8 mouse cellular contexts compared by ENCODE assay signal in the genomic region with DNA sequence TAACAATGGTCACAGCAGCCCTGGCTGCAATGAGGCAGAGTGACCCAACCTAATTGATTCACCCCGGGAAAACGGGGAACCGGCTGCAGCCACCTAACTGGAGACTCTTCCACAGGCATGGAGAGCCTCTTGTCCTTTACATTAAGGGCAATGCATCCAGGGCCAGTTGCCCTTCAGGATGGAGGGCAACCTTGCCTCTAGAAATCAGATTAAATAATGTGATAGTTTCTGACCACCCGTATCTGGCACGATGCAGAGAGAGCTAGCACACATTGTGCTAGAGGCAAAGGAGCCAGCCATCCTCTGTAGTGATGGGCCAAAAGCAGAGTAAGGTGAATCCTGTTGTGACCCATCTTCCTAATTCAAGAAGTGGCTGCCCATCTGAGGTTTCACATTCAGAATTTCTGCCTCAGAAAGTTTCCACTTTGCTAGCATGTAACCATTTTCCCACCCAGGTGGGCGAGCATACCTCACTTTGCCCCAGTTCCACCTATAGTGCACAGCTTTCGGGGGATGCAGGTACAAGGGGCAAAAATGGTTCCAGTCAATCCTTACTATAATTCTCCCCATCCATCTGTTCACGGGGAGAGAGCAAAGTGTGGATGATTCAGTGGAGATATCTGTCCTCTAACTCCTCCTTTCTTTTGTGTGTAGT. TPM values are rescaled to one million over a fixed set of nuclear protein-coding genes. Genes with fewer than 3 reads are reported as not detected.
A peak's percentile ranks its signal among the peaks of the same experiment; 100 is the strongest.
DNase-seq lines count a peak whose midpoint lies in the region; ATAC-seq and TF ChIP-seq lines count a peak whose summit lies in the region.

No protein-coding gene starts in this region.

- no peak for TF ChIP-seq EP300 in heart, adult 2 months (IDR thresholded peaks at IDR 0.05; ENCODE audit: insufficient read depth, low read depth, low read length)

- H3K27ac ChIP-seq in heart, embryonic 14.5 days (replicated peaks in 1 of 2; ENCODE audit: control insufficient read depth in 1 of 2, insufficient read depth in 1 of 2, low read depth in 2 of 2, low read length in 2 of 2), result no peak overlapping the region
- no peak overlapping the region for H3K27ac ChIP-seq in heart, adult 2 months
- no peak overlapping the region for H3K27ac ChIP-seq in bone marrow macrophage, adult 2 months (ENCODE audit: insufficient read depth, low read depth, low read length)
- H3K27ac ChIP-seq in hindbrain, embryonic 13.5 days, result peak overlapping the region; percentile 95
- H3K27ac ChIP-seq in midbrain, embryonic 16.5 days (ENCODE audit: low read length), result peak overlapping the region; percentile 91

- H3K9ac ChIP-seq in heart, embryonic 14.5 days (ENCODE audit: low read length), result peak overlapping the region; percentile 87
- H3K9ac ChIP-seq in heart, adult 2 months (ENCODE audit: low read depth, low read length), result no peak overlapping the region; the same call in 1 of the 2 replicates
- peak overlapping the region; percentile 94 for H3K9ac ChIP-seq in hindbrain, embryonic 13.5 days
- H3K9ac ChIP-seq in midbrain, embryonic 16.5 days (ENCODE audit: low read depth, low read length), result peak overlapping the region; percentile 86

- DNase-seq in heart, adult 2 months, result no peak
- DNase-seq in urinary bladder, postnatal 36 days (ENCODE audit: low spot score in 2 of 2), result no peak
- DNase-seq in thymus, postnatal 25 days, result no peak
- DNase-seq in right cerebral cortex, postnatal 25 days, result no peak

- no peak for TF ChIP-seq CTCF in heart, adult 2 months (IDR thresholded peaks at IDR 0.05)
- TF ChIP-seq CTCF in bone marrow macrophage, adult 2 months (IDR thresholded peaks at IDR 0.05; ENCODE audit: low read depth, low read length), result no peak

- no peaks in the 10 kb centered on the region for H3K27me3 ChIP-seq in heart, embryonic 14.5 days (ENCODE audit: control insufficient read depth, insufficient read depth, low read length)
- H3K27me3 ChIP-seq in heart, adult 2 months (ENCODE audit: control insufficient read depth, insufficient read depth, low read length), result no peaks in the 10 kb centered on the region
- peaks cover 3% of the 10 kb centered on the region; the same call in 1 of the 2 replicates for H3K27me3 ChIP-seq in hindbrain, embryonic 13.5 days
- no peaks in the 10 kb centered on the region for H3K27me3 ChIP-seq in midbrain, embryonic 16.5 days (ENCODE audit: control insufficient read depth, insufficient read depth, low read depth, low read length)

- H3K4me3 ChIP-seq in heart, embryonic 14.5 days (ENCODE audit: control insufficient read depth in 1 of 2, insufficient read depth in 1 of 2, low read depth in 1 of 2, low read length in 2 of 2), result peak overlapping the region; percentile 67 to 84
- no peak overlapping the region; the same call in 1 of the 2 replicates for H3K4me3 ChIP-seq in heart, adult 2 months
- H3K4me3 ChIP-seq in bone marrow macrophage, adult 2 months (ENCODE audit: insufficient read depth, low read length), result peak overlapping the region; percentile 84
- H3K4me3 ChIP-seq in hindbrain, embryonic 13.5 days, result peak overlapping the region; percentile 87
- peak overlapping the region; percentile 79 for H3K4me3 ChIP-seq in midbrain, embryonic 16.5 days (ENCODE audit: low read depth, low read length)

- H3K4me1 ChIP-seq in heart, embryonic 14.5 days (ENCODE audit: control insufficient read depth in 2 of 2, insufficient read depth in 2 of 2, low read length in 2 of 2), result peaks cover 2 to 14% of the 10 kb centered on the region in 2 experiments; a peak in 3 of 4 replicates
- H3K4me1 ChIP-seq in heart, adult 2 months (ENCODE audit: control insufficient read depth, insufficient read depth, low read length), result peaks cover 2% of the 10 kb centered on the region; the same call in 1 of the 2 replicates
- peaks cover 6% of the 10 kb centered on the region; the same call in 1 of the 2 replicates for H3K4me1 ChIP-seq in bone marrow macrophage, adult 2 months (ENCODE audit: control insufficient read depth, insufficient read depth, low read length)
- peaks cover 43% of the 10 kb centered on the region for H3K4me1 ChIP-seq in hindbrain, embryonic 13.5 days (replicated peaks)
- H3K4me1 ChIP-seq in midbrain, embryonic 16.5 days (ENCODE audit: control insufficient read depth, insufficient read depth, low read length), result peaks cover 14% of the 10 kb centered on the region

- ATAC-seq in heart, embryonic 14.5 days (ENCODE audit: insufficient number of reproducible peaks, insufficient read depth, low FRiP score, low read depth), result no peak
- ATAC-seq in hindbrain, embryonic 13.5 days (ENCODE audit: low FRiP score), result no peak
- ATAC-seq in midbrain, embryonic 16.5 days, result no peak

- H3K36me3 ChIP-seq in heart, embryonic 14.5 days (ENCODE audit: control insufficient read depth, insufficient read depth, low read length), result no peaks in the 10 kb centered on the region
- H3K36me3 ChIP-seq in heart, adult 2 months (ENCODE audit: control insufficient read depth, insufficient read depth, low read length), result no peaks in the 10 kb centered on the region
- peaks cover 4% of the 10 kb centered on the region; the same call in 1 of the 2 replicates for H3K36me3 ChIP-seq in hindbrain, embryonic 13.5 days
- H3K36me3 ChIP-seq in midbrain, embryonic 16.5 days (ENCODE audit: control insufficient read depth, insufficient read depth, low read length), result no peaks in the 10 kb centered on the region

- no peaks in the 10 kb centered on the region for H3K9me3 ChIP-seq in heart, embryonic 14.5 days (ENCODE audit: control insufficient read depth, low read length)
- H3K9me3 ChIP-seq in hindbrain, embryonic 13.5 days, result no peaks in the 10 kb centered on the region
- no peaks in the 10 kb centered on the region for H3K9me3 ChIP-seq in midbrain, embryonic 16.5 days (replicated peaks; ENCODE audit: control insufficient read depth, low read length, poor library complexity, severe bottlenecking)

- 52% methylated on average over 8 of the region's 8 CpGs for WGBS in heart, embryonic 14.5 days
- 63% methylated on average over 8 of the region's 8 CpGs for WGBS in heart, adult 2 months
- WGBS in hindbrain, embryonic 13.5 days, result 29% methylated on average over 8 of the region's 8 CpGs
- 20% methylated on average over 8 of the region's 8 CpGs for WGBS in midbrain, embryonic 16.5 days

- H3K4me2 ChIP-seq in heart, embryonic 14.5 days (ENCODE audit: low read length), result peak overlapping the region; percentile 94
- peak overlapping the region; percentile 79 for H3K4me2 ChIP-seq in hindbrain, embryonic 13.5 days
- peak overlapping the region; percentile 75 for H3K4me2 ChIP-seq in midbrain, embryonic 16.5 days (ENCODE audit: low read length)

- no peak for TF ChIP-seq POLR2A in heart, adult 2 months (IDR thresholded peaks at IDR 0.05; ENCODE audit: insufficient read depth, low read depth, low read length)
- TF ChIP-seq POLR2A in bone marrow macrophage, adult 2 months (IDR thresholded peaks at IDR 0.05; ENCODE audit: borderline replicate concordance, low read depth, low read length), result no peak

- intact Hi-C loops in heart, adult 2 months (cut with DNase I), result loop anchor here (2.0 to 10.0 kb wide), 4 partner anchors 69 to 877 kb away; partner anchors contain the start of genes Clybl, Ggact, Pcca and Tm9sf2

- no peaks in the 10 kb centered on the region for H3K79me2 ChIP-seq in heart, adult 2 months (replicated peaks; ENCODE audit: control insufficient read depth, insufficient read depth, low read length)

RNA-seq across cellular contexts. Expression of gene Tmtc4, which starts 1.9 kb away (rescaled TPM):
- 17.4 and 18.3 TPM in 2 replicates for polyA plus RNA-seq in heart, embryonic 14.5 days (2014; fragmentation: Nextera tagmentation; extraction: Ambion mirVana)
- 10 to 100 TPM in 1 of 2 experiments, 1 to 10 TPM in 1; 7.3 to 10.2 TPM for total RNA-seq in heart, adult 2 months (2021)
- polyA plus RNA-seq in heart, adult 2 months (2012; rRNA removed), result 5.7 and 11.5 TPM in 2 replicates
- polyA plus RNA-seq in bone marrow macrophage, adult 2 months (2012; ENCODE audit: insufficient read depth, insufficient read length, missing spikeins), result 3.8 and 6.7 TPM in 2 replicates
- polyA plus RNA-seq in hindbrain, embryonic 13.5 days (2015; fragmentation: Nextera tagmentation; extraction: Ambion mirVana), result 57.7 and 58.5 TPM in 2 replicates
- polyA plus RNA-seq in midbrain, embryonic 16.5 days (2015; fragmentation: Nextera tagmentation; extraction: Ambion mirVana), result 48.0 and 48.9 TPM in 2 replicates

Comparison
In these comparisons a context has a peak if more than half of its experiments do, and no peak if none do; other contexts are left out.
1. H3K27ac ChIP-seq: peak in hindbrain, embryonic 13.5 days (single experiment) and midbrain, embryonic 16.5 days (single experiment); none in heart, embryonic 14.5 days (0 of 2), heart, adult 2 months (single experiment) and bone marrow macrophage, adult 2 months (single experiment).
2. Peak in every context shown above with its lines, with median percentiles within 50 percentile points of each other: H3K4me2 ChIP-seq.